In the genomic region with DNA sequence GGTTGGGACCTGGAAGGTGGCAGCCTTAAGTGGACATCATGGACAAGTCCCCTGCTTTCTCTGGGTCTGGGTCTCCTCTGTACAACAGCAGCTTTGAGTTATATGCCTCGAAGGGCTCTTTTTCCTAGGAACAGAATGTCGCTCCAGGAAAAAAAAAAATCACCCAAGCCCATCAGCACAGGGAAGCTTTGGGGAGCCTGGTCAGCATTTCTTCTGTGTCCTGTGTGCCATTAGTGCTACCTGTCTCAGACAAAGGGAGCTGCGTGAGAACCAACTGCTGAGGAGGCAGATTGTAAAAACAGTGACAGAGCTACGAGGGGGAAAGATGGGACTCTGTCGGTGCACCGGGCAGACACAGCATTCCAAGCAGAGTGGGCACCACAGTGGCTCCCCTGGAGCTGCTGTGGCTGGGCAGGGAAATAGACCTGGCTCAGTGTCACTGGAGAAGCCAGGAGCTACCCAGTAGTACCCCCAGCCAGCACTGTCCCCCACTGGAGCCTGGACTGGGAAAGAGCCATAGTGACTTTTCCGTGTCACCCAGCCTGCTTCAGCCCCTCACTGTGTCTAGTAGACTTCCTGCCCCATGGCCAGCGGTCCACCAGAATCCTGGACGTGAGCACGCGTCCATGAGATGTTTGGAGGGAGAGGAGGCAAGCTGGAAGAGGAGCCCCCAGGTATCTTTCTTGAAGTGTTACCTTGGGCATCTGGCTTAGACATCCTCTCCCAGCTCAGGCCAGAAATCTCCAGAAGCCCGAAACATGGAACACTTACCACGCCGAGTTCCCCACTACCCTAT, we compare ENCODE assay signal across 16 mouse cellular contexts. TPM values are rescaled to one million over a fixed set of nuclear protein-coding genes. Genes with fewer than 3 reads are reported as not detected.
DNase-seq lines count a peak whose midpoint lies in the region; ATAC-seq lines count a peak whose summit lies in the region.
"Had no signal": no experiment of that assay in that cellular context is flagged by ENCODE, and none has a peak within 500 bp of the region (broad histone marks: within the 10 kb centered on the region; RNA-seq: fewer than 3 reads in every experiment).

No protein-coding gene starts in this region.

- no peaks in the 10 kb centered on the region for H3K9me3 ChIP-seq in neural tube, embryonic 11.5 days (ENCODE audit: control insufficient read depth, low read length)
- H3K9me3 ChIP-seq in hindbrain, embryonic 11.5 days (ENCODE audit: control insufficient read depth, low read length), result no peaks in the 10 kb centered on the region
- no peaks in the 10 kb centered on the region for H3K9me3 ChIP-seq in midbrain, embryonic 12.5 days
- H3K9me3 ChIP-seq: megakaryocyte, embryonic 14.5 days had no signal

- peaks cover 38% of the 10 kb centered on the region for H3K27me3 ChIP-seq in neural tube, embryonic 11.5 days (ENCODE audit: control insufficient read depth, insufficient read depth, low read length)
- H3K27me3 ChIP-seq in hindbrain, embryonic 11.5 days (ENCODE audit: control insufficient read depth, insufficient read depth, low read length), result peaks cover 28% of the 10 kb centered on the region
- peaks cover 63% of the 10 kb centered on the region for H3K27me3 ChIP-seq in midbrain, embryonic 12.5 days

- peak overlapping the region; percentile 60 for H3K4me2 ChIP-seq in neural tube, embryonic 11.5 days (ENCODE audit: low read depth)
- peak overlapping the region; percentile 34 for H3K4me2 ChIP-seq in hindbrain, embryonic 11.5 days (replicated peaks; ENCODE audit: low read depth, low read length)
- H3K4me2 ChIP-seq in midbrain, embryonic 12.5 days (replicated peaks), result peak overlapping the region; percentile 68
- H3K4me2 ChIP-seq: lung, embryonic 14.5 days had no signal

- WGBS in neural tube, embryonic 11.5 days, result 24% methylated on average over 14 of the region's 14 CpGs
- WGBS in hindbrain, embryonic 11.5 days, result 27% methylated on average over 14 of the region's 14 CpGs
- WGBS in midbrain, embryonic 12.5 days, result 27% methylated on average over 12 of the region's 14 CpGs

- H3K4me1 ChIP-seq in neural tube, embryonic 11.5 days (ENCODE audit: control insufficient read depth, insufficient read depth, low read length), result peaks cover 28% of the 10 kb centered on the region
- H3K4me1 ChIP-seq in hindbrain, embryonic 11.5 days (replicated peaks; ENCODE audit: control insufficient read depth, insufficient read depth, low read length), result peaks cover 14% of the 10 kb centered on the region
- H3K4me1 ChIP-seq in midbrain, embryonic 12.5 days, result peaks cover 80% of the 10 kb centered on the region

- no peak for DNase-seq in neural tube, embryonic 11.5 days (ENCODE audit: low spot score)
- DNase-seq in neural tube, embryonic 10.5 days (ENCODE audit: extremely low spot score, low spot score), result no peak
- peak; percentile 40 for DNase-seq in hindbrain, embryonic 11.5 days (ENCODE audit: low spot score)
- DNase-seq in layer of hippocampus, postnatal 36 days, result no peak
- no peak for DNase-seq in urinary bladder, adult 18-20 months (ENCODE audit: low spot score in 2 of 2)
- DNase-seq in Muller cell, postnatal 12 days (ENCODE audit: inconsistent ontology term), result no peak
- no peak for DNase-seq in liver
- DNase-seq: cerebellum, postnatal 25 days; kidney, postnatal 25 days; lung, embryonic 14.5 days had no signal

- no peaks in the 10 kb centered on the region for H3K36me3 ChIP-seq in neural tube, embryonic 11.5 days (ENCODE audit: control insufficient read depth, insufficient read depth, low read length)
- no peaks in the 10 kb centered on the region for H3K36me3 ChIP-seq in hindbrain, embryonic 11.5 days (ENCODE audit: control insufficient read depth, insufficient read depth, low read length)
- peaks cover 6% of the 10 kb centered on the region; the same call in 1 of the 2 replicates for H3K36me3 ChIP-seq in midbrain, embryonic 12.5 days

- ATAC-seq in neural tube, embryonic 11.5 days (ENCODE audit: insufficient read depth, low FRiP score, low TSS enrichment), result no peak
- ATAC-seq in hindbrain, embryonic 11.5 days (ENCODE audit: low FRiP score), result no peak
- no peak for ATAC-seq in midbrain, embryonic 12.5 days (ENCODE audit: low FRiP score, low read depth)
- ATAC-seq: activated CD4-positive, CD25-positive, alpha-beta regulatory T cell, adult 4 months; intestine, postnatal 0 days had no signal

- peak overlapping the region; percentile 86 for H3K27ac ChIP-seq in neural tube, embryonic 11.5 days (ENCODE audit: low read depth, low read length)
- H3K27ac ChIP-seq in hindbrain, embryonic 11.5 days (ENCODE audit: low read depth, low read length), result peak overlapping the region; percentile 93
- H3K27ac ChIP-seq in midbrain, embryonic 12.5 days (replicated peaks), result peak overlapping the region; percentile 97

- H3K9ac ChIP-seq in neural tube, embryonic 11.5 days (ENCODE audit: low read length), result peak overlapping the region; percentile 79
- peak overlapping the region; percentile 64 for H3K9ac ChIP-seq in hindbrain, embryonic 11.5 days (ENCODE audit: low read depth, low read length)
- peak overlapping the region; percentile 84 for H3K9ac ChIP-seq in midbrain, embryonic 12.5 days (replicated peaks)
- H3K9ac ChIP-seq: lung, embryonic 14.5 days had no signal

- H3K4me3 ChIP-seq in neural tube, embryonic 11.5 days (ENCODE audit: low read depth, low read length), result peak overlapping the region; percentile 57
- peak overlapping the region; percentile 59 for H3K4me3 ChIP-seq in hindbrain, embryonic 11.5 days (ENCODE audit: low read depth, low read length)
- peak overlapping the region; percentile 66 for H3K4me3 ChIP-seq in midbrain, embryonic 12.5 days
- H3K4me3 ChIP-seq: megakaryocyte, embryonic 14.5 days had no signal

RNA-seq across cellular contexts. Expression of a gene that starts 1.8 kb away (rescaled TPM):
- polyA plus RNA-seq in neural tube, embryonic 11.5 days (2014; fragmentation: Nextera tagmentation; extraction: Ambion mirVana), result 76.8 and 90.4 TPM in 2 replicates
- 71.4 and 83.2 TPM in 2 replicates for polyA plus RNA-seq in hindbrain, embryonic 11.5 days (2014; fragmentation: Nextera tagmentation; extraction: Ambion mirVana)
- polyA plus RNA-seq in midbrain, embryonic 12.5 days (2016; fragmentation: Nextera tagmentation; extraction: Ambion mirVana), result 63.3 and 69.5 TPM in 2 replicates
- 1 to 10 TPM; 6.6 TPM for total RNA-seq in layer of hippocampus, postnatal 36 days (2021)
- total RNA-seq: gastrocnemius, adult 18-20 months had no signal
- polyA plus RNA-seq: activated CD4-positive, CD25-positive, alpha-beta regulatory T cell, adult 4 months had no signal

RNA-seq across cellular contexts. Expression of a gene that starts 23.5 kb away (rescaled TPM):
- 6.3 and 7.2 TPM in 2 replicates for polyA plus RNA-seq in neural tube, embryonic 11.5 days (2014; fragmentation: Nextera tagmentation; extraction: Ambion mirVana)
- 0.75 and 1.0 TPM in 2 replicates for polyA plus RNA-seq in hindbrain, embryonic 11.5 days (2014; fragmentation: Nextera tagmentation; extraction: Ambion mirVana)
- polyA plus RNA-seq in midbrain, embryonic 12.5 days (2016; fragmentation: Nextera tagmentation; extraction: Ambion mirVana), result 0.81 and 1.3 TPM in 2 replicates
- total RNA-seq in layer of hippocampus, postnatal 36 days (2021), result not detected
- total RNA-seq: gastrocnemius, adult 18-20 months; layer of hippocampus, postnatal 14 days had no signal
- polyA plus RNA-seq: lung, embryonic 14.5 days had no signal

RNA-seq across cellular contexts. Expression of a gene that starts 26.1 kb away (rescaled TPM):
- 4.1 and 4.6 TPM in 2 replicates for polyA plus RNA-seq in neural tube, embryonic 11.5 days (2014; fragmentation: Nextera tagmentation; extraction: Ambion mirVana)
- polyA plus RNA-seq in hindbrain, embryonic 11.5 days (2014; fragmentation: Nextera tagmentation; extraction: Ambion mirVana), result 4.5 and 6.0 TPM in 2 replicates
- 8.6 and 9.0 TPM in 2 replicates for polyA plus RNA-seq in midbrain, embryonic 12.5 days (2016; fragmentation: Nextera tagmentation; extraction: Ambion mirVana)
- total RNA-seq in layer of hippocampus, postnatal 36 days (2021), result 1 to 10 TPM; 8.1 to 8.7 TPM
